Mouse (Mus musculus) urinary bladder, postnatal 4 days (tissue): ENCODE measurements around the gene Disp2.
A peak's percentile ranks its signal among the peaks of the same experiment; 100 is the strongest.

ENCODE experiments used
- DNase-seq, 2 experiments: peaks; one replicate each; pipeline ENCODE4 v3.0.0; 2021 to 2022; ENCODE audit warnings: low spot score in 2 of 2

Gene Disp2

GRCm38 (mm10) chr2:118759828-118760227 is 19.7 kb upstream of the Disp2 start:
- no peak for DNase-seq

GRCm38 (mm10) chr2:118760311-118761025 is 19.1 kb upstream of the Disp2 start:
- peak in 1 of 2 experiments; percentile 16 for DNase-seq

GRCm38 (mm10) chr2:118761358-118761757 is 18.2 kb upstream of the Disp2 start:
- peak in 1 of 2 experiments; percentile 16 for DNase-seq

GRCm38 (mm10) chr2:118761906-118762783 is 17.4 kb upstream of the Disp2 start, which contains the start of gene Ccdc9b:
Ccdc9b (minus strand) TSS chr2:118762661.
- DNase-seq: peak; percentile 85 to 93

- no peak for DNase-seq
These were observed 16.8 kb upstream of the Disp2 start for GRCm38 (mm10) chr2:118762784-118763148.

GRCm38 (mm10) chr2:118763469-118763868 is 16.1 kb upstream of the Disp2 start:
- DNase-seq: no peak

- DNase-seq: no peak
These were observed 15.3 kb upstream of the Disp2 start for GRCm38 (mm10) chr2:118764094-118764831.

- DNase-seq: no peak
These were observed 14.6 kb upstream of the Disp2 start for GRCm38 (mm10) chr2:118764875-118765274.

GRCm38 (mm10) chr2:118766041-118767033 is 13.2 kb upstream of the Disp2 start:
- no peak for DNase-seq

- DNase-seq: no peak
These were observed 7.2 kb upstream of the Disp2 start, which contains the start of gene Phgr1 for GRCm38 (mm10) chr2:118772158-118772874. Phgr1 (plus strand) TSS chr2:118772769.

- no peak for DNase-seq
These were observed 5.0 kb upstream of the Disp2 start for GRCm38 (mm10) chr2:118774536-118774935.

GRCm38 (mm10) chr2:118775396-118775795 is 4.1 kb upstream of the Disp2 start:
- DNase-seq: no peak

GRCm38 (mm10) chr2:118775846-118776245 is 3.7 kb upstream of the Disp2 start:
- no peak for DNase-seq

GRCm38 (mm10) chr2:118776295-118776694 is 3.2 kb upstream of the Disp2 start:
- no peak for DNase-seq

GRCm38 (mm10) chr2:118778418-118778817 is 1.1 kb upstream of the Disp2 start:
- no peak for DNase-seq

- no peak for DNase-seq
These were observed 454 bp upstream of the Disp2 start for GRCm38 (mm10) chr2:118779065-118779464.

- no peak for DNase-seq
These were observed 1.6 kb downstream of the Disp2 start for GRCm38 (mm10) chr2:118781115-118781514.

- no peak for DNase-seq
These were observed 2.8 kb downstream of the Disp2 start for GRCm38 (mm10) chr2:118782303-118782702.

GRCm38 (mm10) chr2:118783093-118783492 is 3.6 kb downstream of the Disp2 start:
- DNase-seq: no peak

GRCm38 (mm10) chr2:118783663-118784062 is 4.1 kb downstream of the Disp2 start:
- no peak for DNase-seq
